Mouse (Mus musculus) heart, postnatal 14 days (tissue): ENCODE measurements around the gene Tldc1. TPM values are rescaled to one million over a fixed set of nuclear protein-coding genes. Genes with fewer than 3 reads are reported as not detected.

Experiments used
- DNase-seq, 2 experiments: peaks; one replicate each; pipeline ENCODE4 v3.0.0; 2021 to 2022
- intact Hi-C: fragments of 180-260 bp; cut with DNase I; formaldehyde crosslinking; loops from one replicate; pipeline ENCODE4 v1.15.1; 2025
- long read RNA-seq, 2 experiments: library from polyadenylated mRNA; stranded (forward); transcript quantifications; one replicate each; pipeline ENCODE4 v2.0.0; 2021
- total RNA-seq, 2 experiments: library from RNA; stranded (reverse); gene quantifications; 2 replicates each; pipeline ENCODE4 v1.2.3; 2021

The Tldc1 gene
- 10 to 100 TPM; 11.6 to 14.6 TPM for total RNA-seq
- long read RNA-seq, experiment 1, transcript Tldc1-201 (8 exons, 3,085 nt): major isoform, 14 of 23 reads
- long read RNA-seq, experiment 1, partial matches to known transcripts: 5 of 23 reads
- long read RNA-seq, experiment 1, other reads (novel, unspliced or antisense): 4 of 23 reads
- long read RNA-seq, experiment 2, transcript Tldc1-201 (8 exons, 3,085 nt): major isoform, 16 of 22 reads
- long read RNA-seq, experiment 2, partial matches to known transcripts: 4 of 22 reads
- long read RNA-seq, experiment 2, other reads (novel, unspliced or antisense): 2 of 22 reads

GRCm38 (mm10) chr8:119778263-119778662 is at the start of gene Tldc1:
Gene Tldc1 (minus strand): TSS chr8:119778416.
- intact Hi-C loops: no loop called here
- peak; percentile 99 to 100 for DNase-seq

GRCm38 (mm10) chr8:119827721-119828153 is 49.5 kb upstream of the Tldc1 start:
- DNase-seq: no peak
- intact Hi-C loops: no loop called here

- intact Hi-C loops: no loop called here
- no peak for DNase-seq
These were observed 48.8 kb upstream of the Tldc1 start for GRCm38 (mm10) chr8:119826982-119827381.

GRCm38 (mm10) chr8:119825950-119826730 is 47.9 kb upstream of the Tldc1 start:
- no peak for DNase-seq
- intact Hi-C loops: loop anchor here (2.0 kb wide), 1 partner anchor 27 kb away; no protein-coding TSS in a partner anchor

GRCm38 (mm10) chr8:119824809-119825273 is 46.6 kb upstream of the Tldc1 start:
- intact Hi-C loops: loop anchor here (2.0 kb wide), 1 partner anchor 26 kb away; no protein-coding TSS in a partner anchor

GRCm38 (mm10) chr8:119824100-119824499 is 45.9 kb upstream of the Tldc1 start:
- intact Hi-C loops: loop anchor here (2.0 kb wide), 1 partner anchor 25 kb away; no protein-coding TSS in a partner anchor
- peak; percentile 59 to 75 for DNase-seq

More at GRCm38 (mm10) chr8:119824809-119825273, 46.6 kb upstream of the Tldc1 start:
- DNase-seq: peak; percentile 28 to 43

GRCm38 (mm10) chr8:119823278-119823677 is 45.1 kb upstream of the Tldc1 start:
- DNase-seq: no peak
- intact Hi-C loops: no loop called here

- DNase-seq: no peak
- intact Hi-C loops: no loop called here
These were observed 43.5 kb upstream of the Tldc1 start for GRCm38 (mm10) chr8:119821691-119822090.

GRCm38 (mm10) chr8:119819976-119820375 is 41.8 kb upstream of the Tldc1 start:
- intact Hi-C loops: no loop called here
- DNase-seq: no peak

GRCm38 (mm10) chr8:119819316-119819715 is 41.1 kb upstream of the Tldc1 start:
- intact Hi-C loops: no loop called here
- DNase-seq: no peak

- DNase-seq: no peak
- intact Hi-C loops: no loop called here
These were observed 39.2 kb upstream of the Tldc1 start for GRCm38 (mm10) chr8:119817446-119817845.

- no peak for DNase-seq
- intact Hi-C loops: no loop called here
These were observed 38.0 kb upstream of the Tldc1 start for GRCm38 (mm10) chr8:119816219-119816618.

- intact Hi-C loops: no loop called here
- DNase-seq: no peak
These were observed 34.6 kb upstream of the Tldc1 start for GRCm38 (mm10) chr8:119812650-119813431.

GRCm38 (mm10) chr8:119811925-119812324 is 33.7 kb upstream of the Tldc1 start:
- DNase-seq: no peak
- intact Hi-C loops: no loop called here

- intact Hi-C loops: no loop called here
- no peak for DNase-seq
These were observed 32.8 kb upstream of the Tldc1 start for GRCm38 (mm10) chr8:119810953-119811499.

- DNase-seq: no peak
- intact Hi-C loops: no loop called here
These were observed 32.1 kb upstream of the Tldc1 start for GRCm38 (mm10) chr8:119810127-119810868.

- DNase-seq: no peak
- intact Hi-C loops: no loop called here
These were observed 31.4 kb upstream of the Tldc1 start for GRCm38 (mm10) chr8:119809620-119810019.

GRCm38 (mm10) chr8:119807687-119808086 is 29.5 kb upstream of the Tldc1 start:
- no peak for DNase-seq
- intact Hi-C loops: no loop called here

- intact Hi-C loops: no loop called here
- DNase-seq: no peak
These were observed 28.4 kb upstream of the Tldc1 start for GRCm38 (mm10) chr8:119806422-119807263.
